ENCODE assay signal across 18 mouse cellular contexts in genomic region chr3:109707786-109708460, GRCm38 (mm10).
DNase-seq lines count a peak whose midpoint lies in the region; ATAC-seq and TF ChIP-seq lines count a peak whose summit lies in the region.
"Had no signal": no experiment of that assay in that cellular context is flagged by ENCODE, and none has a peak within 500 bp of the region (broad histone marks: within the 10 kb centered on the region; RNA-seq: fewer than 3 reads in every experiment).

No protein-coding gene starts in this region.

- DNase-seq in gastrocnemius, adult 18-20 months (ENCODE audit: low spot score): peak; percentile 6
- no peak for DNase-seq in gastrocnemius, adult 2 months
- peak; percentile 13 for DNase-seq in right cerebral cortex, adult 18-20 months
- DNase-seq in right cerebral cortex, postnatal 36 days (ENCODE audit: low spot score in 2 of 2): no peak
- peak; percentile 75 to 83 for DNase-seq in cerebellum, postnatal 25 days
- DNase-seq in skeletal muscle tissue, adult 2 months (ENCODE audit: low read depth, low spot score): peak; percentile 45
- no peak for DNase-seq in kidney, postnatal 14 days
- DNase-seq: adrenal gland, postnatal 14 days; B cell, adult 2 months; kidney, adult 8-10 months; lung, adult 2 months; thymus, adult 18-20 months had no signal

- intact Hi-C loops in gastrocnemius, adult 2 months (cut with DNase I): no loop called here

- H3K4me3 ChIP-seq in gastrocnemius, adult 2 months: no peak overlapping the region
- H3K4me3 ChIP-seq: embryonic facial prominence, embryonic 13.5 days; heart, embryonic 15.5 days; hindbrain, embryonic 15.5 days; midbrain, embryonic 15.5 days; neural tube, embryonic 12.5 days had no signal

- no peak overlapping the region for H3K27ac ChIP-seq in gastrocnemius, adult 2 months
- H3K27ac ChIP-seq: embryonic facial prominence, embryonic 13.5 days; heart, embryonic 15.5 days; hindbrain, embryonic 15.5 days; midbrain, embryonic 15.5 days; neural tube, embryonic 12.5 days had no signal

- no peak for ATAC-seq in megakaryocyte, adult 5-6 weeks (ENCODE audit: poor library complexity, severe bottlenecking)
- ATAC-seq: midbrain, embryonic 15.5 days had no signal

- TF ChIP-seq CTCF in gastrocnemius, adult 2 months (IDR thresholded peaks at IDR 0.05): no peak

Comparison
In these comparisons a context has a peak if more than half of its experiments do, and no peak if none do; other contexts are left out.
1. DNase-seq: peak in gastrocnemius, adult 18-20 months (single experiment), right cerebral cortex, adult 18-20 months (single experiment), cerebellum, postnatal 25 days (2 of 2) and skeletal muscle tissue, adult 2 months (single experiment); none in gastrocnemius, adult 2 months (single experiment), right cerebral cortex, postnatal 36 days (0 of 2) and kidney, postnatal 14 days (single experiment).